Mouse (Mus musculus): ENCODE results near the gene Ubxn6.

Ubxn6 gene

GRCm38 (mm10) chr17:56032127-56032733, 42.6 kb downstream of the Ubxn6 start:
- in situ Hi-C loops (cut with MboI; ENCODE audit: low pct_unique_long_range_greater_than_20kb in 1 of 2, low sequenced_read_pairs in 2 of 2, unreplicated experiment in 1 of 2), result no loop called here

GRCm38 (mm10) chr17:56031431-56031830, 43.4 kb downstream of the Ubxn6 start:
- in situ Hi-C loops (cut with MboI; ENCODE audit: low pct_unique_long_range_greater_than_20kb in 1 of 2, low sequenced_read_pairs in 2 of 2, unreplicated experiment in 1 of 2), result no loop called here

GRCm38 (mm10) chr17:56030919-56031318, 43.9 kb downstream of the Ubxn6 start:
- in situ Hi-C loops (cut with MboI; ENCODE audit: low pct_unique_long_range_greater_than_20kb in 1 of 2, low sequenced_read_pairs in 2 of 2, unreplicated experiment in 1 of 2), result no loop called here

GRCm38 (mm10) chr17:56030238-56030870, 44.5 kb downstream of the Ubxn6 start:
- in situ Hi-C loops (cut with MboI; ENCODE audit: low pct_unique_long_range_greater_than_20kb in 1 of 2, low sequenced_read_pairs in 2 of 2, unreplicated experiment in 1 of 2), result no loop called here

- in situ Hi-C loops (cut with MboI; ENCODE audit: low pct_unique_long_range_greater_than_20kb in 1 of 2, low sequenced_read_pairs in 2 of 2, unreplicated experiment in 1 of 2), result no loop called here
These were observed 46.9 kb downstream of the Ubxn6 start for GRCm38 (mm10) chr17:56027801-56028441.

GRCm38 (mm10) chr17:56026881-56027280, 47.9 kb downstream of the Ubxn6 start:
- in situ Hi-C loops (cut with MboI; ENCODE audit: low pct_unique_long_range_greater_than_20kb in 1 of 2, low sequenced_read_pairs in 2 of 2, unreplicated experiment in 1 of 2), result no loop called here

GRCm38 (mm10) chr17:56026303-56026702, 48.5 kb downstream of the Ubxn6 start:
- in situ Hi-C loops (cut with MboI; ENCODE audit: low pct_unique_long_range_greater_than_20kb in 1 of 2, low sequenced_read_pairs in 2 of 2, unreplicated experiment in 1 of 2), result no loop called here

- in situ Hi-C loops (cut with MboI; ENCODE audit: low pct_unique_long_range_greater_than_20kb in 1 of 2, low sequenced_read_pairs in 2 of 2, unreplicated experiment in 1 of 2), result no loop called here
These were observed 49.9 kb downstream of the Ubxn6 start for GRCm38 (mm10) chr17:56024931-56025330.

- in situ Hi-C loops (cut with MboI; ENCODE audit: low pct_unique_long_range_greater_than_20kb in 1 of 2, low sequenced_read_pairs in 2 of 2, unreplicated experiment in 1 of 2), result no loop called here
These were observed 50.4 kb downstream of the Ubxn6 start for GRCm38 (mm10) chr17:56024476-56024875.

- in situ Hi-C loops (cut with MboI; ENCODE audit: low pct_unique_long_range_greater_than_20kb in 1 of 2, low sequenced_read_pairs in 2 of 2, unreplicated experiment in 1 of 2), result no loop called here
These were observed 51.4 kb downstream of the Ubxn6 start for GRCm38 (mm10) chr17:56023386-56023785.

- in situ Hi-C loops (cut with MboI; ENCODE audit: low pct_unique_long_range_greater_than_20kb in 1 of 2, low sequenced_read_pairs in 2 of 2, unreplicated experiment in 1 of 2), result no loop called here
These were observed 51.9 kb downstream of the Ubxn6 start for GRCm38 (mm10) chr17:56022989-56023290.

GRCm38 (mm10) chr17:56022131-56022988, 52.5 kb downstream of the Ubxn6 start:
- in situ Hi-C loops (cut with MboI; ENCODE audit: low pct_unique_long_range_greater_than_20kb in 1 of 2, low sequenced_read_pairs in 2 of 2, unreplicated experiment in 1 of 2), result no loop called here

GRCm38 (mm10) chr17:56021161-56021910, 53.5 kb downstream of the Ubxn6 start:
- in situ Hi-C loops (cut with MboI; ENCODE audit: low pct_unique_long_range_greater_than_20kb in 1 of 2, low sequenced_read_pairs in 2 of 2, unreplicated experiment in 1 of 2), result no loop called here

- in situ Hi-C loops (cut with MboI; ENCODE audit: low pct_unique_long_range_greater_than_20kb in 1 of 2, low sequenced_read_pairs in 2 of 2, unreplicated experiment in 1 of 2), result no loop called here
These were observed 54.3 kb downstream of the Ubxn6 start for GRCm38 (mm10) chr17:56020400-56021084.

- in situ Hi-C loops (cut with MboI; ENCODE audit: low pct_unique_long_range_greater_than_20kb in 1 of 2, low sequenced_read_pairs in 2 of 2, unreplicated experiment in 1 of 2), result no loop called here
These were observed 56.3 kb downstream of the Ubxn6 start for GRCm38 (mm10) chr17:56018347-56019131.

- in situ Hi-C loops (cut with MboI; ENCODE audit: low pct_unique_long_range_greater_than_20kb in 1 of 2, low sequenced_read_pairs in 2 of 2, unreplicated experiment in 1 of 2), result no loop called here
These were observed 57.0 kb downstream of the Ubxn6 start for GRCm38 (mm10) chr17:56017848-56018247.
